Mouse (Mus musculus): ENCODE measurements at regions not wholly inside any gene's neighbourhood (a gene's known extent, or its start where the extent isn't known, plus 50 kb on each side); places are given as distances from the start of the nearest gene placed in this dataset.

GRCm38 (mm10) chr7:73151586-73152467 is 223.5 kb upstream of the Rgma start:
- TF ChIP-seq POLR2A (IDR thresholded peaks at IDR 0.05; ENCODE audit: insufficient read depth, low read depth, low read length) (no peak), CTCF (IDR thresholded peaks at IDR 0.05; ENCODE audit: insufficient read depth, low read depth, low read length) (no peak)

DNA sequence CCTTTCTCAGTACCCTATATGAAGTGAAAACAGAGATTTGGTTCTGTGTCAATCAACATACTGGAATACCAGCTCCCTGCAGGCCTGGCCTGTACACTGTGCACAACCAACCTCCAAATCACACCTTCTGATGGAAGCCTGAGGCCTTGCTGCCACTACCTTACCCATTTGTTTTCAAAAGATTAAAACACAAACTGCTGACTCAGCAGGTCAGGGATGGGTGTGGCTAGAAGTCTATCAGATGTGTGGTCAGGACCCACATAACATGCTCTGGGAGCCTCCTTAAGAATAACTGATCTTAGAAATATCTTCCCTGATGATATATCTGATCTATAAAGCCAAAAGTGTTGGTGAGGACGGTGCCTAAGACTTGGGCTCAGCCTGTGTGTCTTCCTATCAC is 221.6 kb upstream of the Rgma start:
- 100% methylated on average over 1 of the region's 1 CpGs for WGBS
- H3K4me3 ChIP-seq (ENCODE audit: insufficient read depth, low read depth, low read length): no peak overlapping the region
- H3K27ac ChIP-seq (ENCODE audit: insufficient read depth, low read depth, low read length): no peak overlapping the region
- TF ChIP-seq POLR2A (IDR thresholded peaks at IDR 0.05; ENCODE audit: insufficient read depth, low read depth, low read length) (no peak), CTCF (IDR thresholded peaks at IDR 0.05; ENCODE audit: insufficient read depth, low read depth, low read length) (no peak)
- peaks cover 2% of the 10 kb centered on the region; the same call in 1 of the 2 replicates for H3K4me1 ChIP-seq (ENCODE audit: control insufficient read depth, insufficient read depth, low read length)

More at GRCm38 (mm10) chr7:73151586-73152467, 223.5 kb upstream of the Rgma start:
- Histone ChIP-seq H3K4me3 (ENCODE audit: insufficient read depth, low read depth, low read length) (no peak overlapping the region), H3K4me1 (ENCODE audit: control insufficient read depth, insufficient read depth, low read length) (peaks cover 2% of the 10 kb centered on the region; the same call in 1 of the 2 replicates), H3K27ac (ENCODE audit: insufficient read depth, low read depth, low read length) (no peak overlapping the region)
- WGBS: 65% methylated on average over 13 of the region's 15 CpGs

GRCm38 (mm10) chr7:73158833-73159232 is 216.5 kb upstream of the Rgma start:
- Histone ChIP-seq H3K4me1 (ENCODE audit: control insufficient read depth, insufficient read depth, low read length) (peaks cover 3% of the 10 kb centered on the region), H3K27ac (ENCODE audit: insufficient read depth, low read depth, low read length) (no peak overlapping the region), H3K4me3 (ENCODE audit: insufficient read depth, low read depth, low read length) (no peak overlapping the region)
- TF ChIP-seq POLR2A (IDR thresholded peaks at IDR 0.05; ENCODE audit: insufficient read depth, low read depth, low read length) (no peak), CTCF (IDR thresholded peaks at IDR 0.05; ENCODE audit: insufficient read depth, low read depth, low read length) (no peak)
- 85% methylated on average over 5 of the region's 5 CpGs for WGBS

DNA sequence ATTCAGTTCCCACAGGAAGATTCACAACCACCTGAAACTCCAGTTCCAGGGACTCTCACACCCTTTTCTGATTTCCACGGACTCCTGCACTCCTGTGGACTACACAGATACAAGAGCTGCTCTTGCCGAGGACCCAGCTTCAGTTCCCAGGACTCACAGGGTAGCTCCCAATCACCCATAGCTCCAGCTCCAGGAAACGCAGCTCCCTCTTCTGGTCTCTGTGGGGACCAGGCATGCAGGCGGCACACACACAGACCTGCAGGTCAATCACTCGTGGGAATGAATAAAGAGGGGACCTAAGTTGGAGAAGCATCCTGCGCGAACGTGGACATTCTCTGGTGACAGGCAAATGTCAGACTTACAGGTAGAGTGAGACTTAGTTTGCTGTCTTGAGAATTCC is 214.3 kb upstream of the Rgma start:
- TF ChIP-seq POLR2A (IDR thresholded peaks at IDR 0.05; ENCODE audit: insufficient read depth, low read depth, low read length) (no peak), CTCF (IDR thresholded peaks at IDR 0.05; ENCODE audit: insufficient read depth, low read depth, low read length) (no peak)
- Histone ChIP-seq H3K4me3 (ENCODE audit: insufficient read depth, low read depth, low read length) (no peak overlapping the region), H3K4me1 (ENCODE audit: control insufficient read depth, insufficient read depth, low read length) (peaks cover 3% of the 10 kb centered on the region), H3K27ac (ENCODE audit: insufficient read depth, low read depth, low read length) (no peak overlapping the region)
- 93% methylated on average over 8 of the region's 8 CpGs for WGBS

DNA sequence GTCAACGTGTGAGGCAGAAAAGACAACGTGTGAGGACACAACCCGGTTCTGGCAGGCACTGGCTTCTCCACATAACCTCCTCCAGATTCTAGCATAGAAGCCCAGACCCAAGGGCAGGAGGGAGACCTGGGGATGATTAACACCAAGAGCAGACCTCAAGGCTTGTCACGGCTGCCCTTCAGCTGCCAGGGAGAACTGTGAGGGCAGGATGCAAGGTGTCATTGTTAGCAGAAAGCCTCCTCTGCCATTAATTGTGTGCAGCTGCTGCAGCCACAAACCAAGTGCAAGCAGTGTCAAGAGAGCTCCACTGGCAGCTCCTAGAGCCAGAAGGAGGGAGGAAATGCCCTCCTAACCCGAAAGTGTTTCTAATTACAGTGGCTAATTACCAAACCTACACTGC is 211.6 kb upstream of the Rgma start:
- Histone ChIP-seq H3K4me1 (ENCODE audit: control insufficient read depth, insufficient read depth, low read length) (peaks cover 3% of the 10 kb centered on the region), H3K27ac (ENCODE audit: insufficient read depth, low read depth, low read length) (no peak overlapping the region), H3K4me3 (ENCODE audit: insufficient read depth, low read depth, low read length) (no peak overlapping the region)
- TF ChIP-seq CTCF (IDR thresholded peaks at IDR 0.05; ENCODE audit: insufficient read depth, low read depth, low read length): no peak
- no peak for TF ChIP-seq POLR2A (IDR thresholded peaks at IDR 0.05; ENCODE audit: insufficient read depth, low read depth, low read length)
- WGBS: 36% methylated on average over 5 of the region's 5 CpGs

- TF ChIP-seq CTCF (IDR thresholded peaks at IDR 0.05; ENCODE audit: insufficient read depth, low read depth, low read length) (no peak), POLR2A (IDR thresholded peaks at IDR 0.05; ENCODE audit: insufficient read depth, low read depth, low read length) (no peak)
- no peak overlapping the region for H3K4me3 ChIP-seq (ENCODE audit: insufficient read depth, low read depth, low read length)
- WGBS: 88% methylated on average over 8 of the region's 8 CpGs
- H3K27ac ChIP-seq (ENCODE audit: insufficient read depth, low read depth, low read length): no peak overlapping the region
- peaks cover 3% of the 10 kb centered on the region for H3K4me1 ChIP-seq (ENCODE audit: control insufficient read depth, insufficient read depth, low read length)
Observed at GRCm38 (mm10) chr7:73165521-73165920, 209.8 kb upstream of the Rgma start.

GRCm38 (mm10) chr7:73169416-73169815 is 205.9 kb upstream of the Rgma start:
- Histone ChIP-seq H3K4me1 (ENCODE audit: control insufficient read depth, insufficient read depth, low read length) (no peaks in the 10 kb centered on the region), H3K27ac (ENCODE audit: insufficient read depth, low read depth, low read length) (no peak overlapping the region), H3K4me3 (ENCODE audit: insufficient read depth, low read depth, low read length) (no peak overlapping the region)
- 80% methylated on average over 8 of the region's 8 CpGs for WGBS
- no peak for TF ChIP-seq POLR2A (IDR thresholded peaks at IDR 0.05; ENCODE audit: insufficient read depth, low read depth, low read length)
- TF ChIP-seq CTCF (IDR thresholded peaks at IDR 0.05; ENCODE audit: insufficient read depth, low read depth, low read length): no peak

DNA sequence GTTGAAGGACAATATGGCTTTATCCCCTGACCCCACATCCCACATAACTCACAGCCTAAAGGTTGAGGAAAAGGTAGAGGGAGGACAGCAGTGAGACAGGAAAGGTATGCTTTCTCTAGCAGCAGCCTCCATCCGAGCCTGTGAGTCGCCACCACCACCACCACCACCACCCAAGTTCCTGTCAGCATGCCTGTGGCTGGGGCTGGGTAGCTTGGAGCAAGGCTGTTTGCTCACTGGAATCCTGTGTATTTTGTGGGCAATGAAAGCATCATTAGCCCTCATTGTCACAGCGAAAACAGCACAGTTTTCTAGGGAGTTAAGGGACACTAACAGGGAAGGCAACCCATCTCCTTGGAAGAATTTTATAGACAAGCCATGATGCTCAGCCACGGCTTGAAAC is 202.7 kb upstream of the Rgma start:
- TF ChIP-seq POLR2A (IDR thresholded peaks at IDR 0.05; ENCODE audit: insufficient read depth, low read depth, low read length) (no peak), CTCF (IDR thresholded peaks at IDR 0.05; ENCODE audit: insufficient read depth, low read depth, low read length) (no peak)
- H3K4me3 ChIP-seq (ENCODE audit: insufficient read depth, low read depth, low read length): no peak overlapping the region
- H3K27ac ChIP-seq (ENCODE audit: insufficient read depth, low read depth, low read length): no peak overlapping the region
- WGBS: 93% methylated on average over 4 of the region's 4 CpGs
- H3K4me1 ChIP-seq (ENCODE audit: control insufficient read depth, insufficient read depth, low read length): no peaks in the 10 kb centered on the region

DNA sequence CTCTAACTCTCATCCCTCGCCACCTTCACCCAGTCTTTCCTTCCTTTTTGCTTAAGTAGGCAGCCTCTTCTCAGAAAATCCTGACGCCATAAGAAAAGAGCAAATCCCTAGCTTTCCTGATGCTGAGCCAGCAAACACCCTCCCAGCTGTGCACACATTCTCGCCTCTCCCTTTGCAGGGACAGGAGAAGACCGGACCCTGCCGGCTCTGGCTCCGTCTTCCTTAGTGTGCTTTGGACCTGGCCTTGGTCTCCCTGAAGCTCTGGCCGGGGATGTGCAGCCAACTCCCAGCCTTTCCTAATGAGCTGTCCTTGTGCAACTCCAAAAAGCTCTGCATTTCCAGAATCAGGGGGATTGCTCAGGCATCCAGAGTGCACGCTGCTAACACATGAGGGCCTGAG is 191.5 kb upstream of the Rgma start:
- TF ChIP-seq POLR2A (IDR thresholded peaks at IDR 0.05; ENCODE audit: insufficient read depth, low read depth, low read length): no peak
- TF ChIP-seq CTCF (IDR thresholded peaks at IDR 0.05; ENCODE audit: insufficient read depth, low read depth, low read length): no peak
- Histone ChIP-seq H3K27ac (ENCODE audit: insufficient read depth, low read depth, low read length) (no peak overlapping the region; the same call in 1 of the 2 replicates), H3K4me3 (ENCODE audit: insufficient read depth, low read depth, low read length) (no peak overlapping the region), H3K4me1 (ENCODE audit: control insufficient read depth, insufficient read depth, low read length) (peaks cover 3% of the 10 kb centered on the region; the same call in 1 of the 2 replicates)
- 85% methylated on average over 8 of the region's 8 CpGs for WGBS
